8 mouse cellular contexts compared by ENCODE assay signal in the genomic region with DNA sequence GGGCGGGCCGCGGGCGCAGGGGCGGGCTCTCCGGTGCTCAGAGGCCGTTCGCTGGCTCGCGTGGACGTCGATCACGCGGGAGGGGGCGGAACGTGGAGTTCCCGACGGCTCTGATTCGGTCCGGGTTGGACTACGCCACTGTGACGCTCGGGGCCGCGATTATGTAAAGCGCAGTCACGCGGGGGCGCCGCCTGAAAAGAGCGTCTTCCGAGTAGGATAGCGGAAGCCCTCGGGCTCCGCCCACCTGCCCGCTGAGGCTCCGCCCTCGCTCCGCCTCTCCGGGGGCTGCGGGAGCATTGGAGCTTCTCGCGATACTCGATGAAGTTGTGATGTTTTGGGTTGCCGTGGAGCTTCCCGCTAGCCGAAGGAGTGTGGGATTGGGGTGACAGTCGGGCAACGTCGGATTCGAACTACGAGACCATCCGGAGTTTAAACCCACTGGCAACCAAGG. TPM values are rescaled to one million over a fixed set of nuclear protein-coding genes. Genes with fewer than 3 reads are reported as not detected.
A peak's percentile ranks its signal among the peaks of the same experiment; 100 is the strongest.
DNase-seq lines count a peak whose midpoint lies in the region; ATAC-seq and TF ChIP-seq lines count a peak whose summit lies in the region.

A gene (minus strand): TSS at position 1 of the 451 bp plus-strand sequence.

- TF ChIP-seq POLR2A in olfactory bulb, adult 2 months (IDR thresholded peaks at IDR 0.05; ENCODE audit: insufficient read depth, low read depth, low read length): peak; percentile 38; the same call in 1 of the 2 replicates
- peak; percentile 48; the same call in 1 of the 2 replicates for TF ChIP-seq POLR2A in thymus, adult 2 months (IDR thresholded peaks at IDR 0.05; ENCODE audit: control insufficient read depth, extremely low read depth, insufficient read depth, low read length, poor library complexity)

- under 1% methylated on average over 49 of the region's 53 CpGs for WGBS in forebrain, embryonic 16.5 days
- under 1% methylated on average over 52 of the region's 53 CpGs for WGBS in lung, embryonic 14.5 days
- under 1% methylated on average over 53 of the region's 53 CpGs for WGBS in olfactory bulb, adult 2 months
- under 1% methylated on average over 53 of the region's 53 CpGs for WGBS in thymus, adult 2 months

- peaks cover 31% of the 10 kb centered on the region for H3K4me1 ChIP-seq in G1E (ENCODE audit: insufficient read depth, low read depth, low read length)
- H3K4me1 ChIP-seq in forebrain, embryonic 16.5 days (replicated peaks; ENCODE audit: control insufficient read depth, insufficient read depth, low read length): peaks cover 17% of the 10 kb centered on the region
- H3K4me1 ChIP-seq in lung, embryonic 14.5 days (ENCODE audit: insufficient read depth): no peaks in the 10 kb centered on the region
- peaks cover 2% of the 10 kb centered on the region; the same call in 1 of the 2 replicates for H3K4me1 ChIP-seq in olfactory bulb, adult 2 months (ENCODE audit: control insufficient read depth, insufficient read depth, low read length)
- H3K4me1 ChIP-seq in thymus, adult 2 months (replicated peaks; ENCODE audit: control insufficient read depth, insufficient read depth, low read length): peaks cover 5% of the 10 kb centered on the region

- peak; percentile 97 for ATAC-seq in G1E (ENCODE audit: extremely low read depth, insufficient number of reproducible peaks, low FRiP score, poor library complexity, severe bottlenecking)
- peak; percentile 99 for ATAC-seq in forebrain, embryonic 16.5 days
- peak; percentile 98 for ATAC-seq in lung, embryonic 14.5 days (ENCODE audit: insufficient read depth)

- peak within 1 kb of the TSS; percentile 83 for H3K4me3 ChIP-seq in G1E (ENCODE audit: low read depth, low read length)
- peak within 1 kb of the TSS; percentile 94 for H3K4me3 ChIP-seq in forebrain, embryonic 16.5 days (replicated peaks; ENCODE audit: low read length)
- H3K4me3 ChIP-seq in layer of hippocampus, adult 2 months: peak within 1 kb of the TSS; percentile 100
- H3K4me3 ChIP-seq in lung, embryonic 14.5 days (ENCODE audit: low read depth, low read length): peak within 1 kb of the TSS; percentile 94
- H3K4me3 ChIP-seq in olfactory bulb, adult 2 months (ENCODE audit: insufficient read depth, low read depth, low read length): peak within 1 kb of the TSS; percentile 89
- peak within 1 kb of the TSS; percentile 69 for H3K4me3 ChIP-seq in thymus, adult 2 months (ENCODE audit: control insufficient read depth, insufficient read depth, low read length)

- no peaks in the 10 kb centered on the region for H3K9me3 ChIP-seq in G1E (replicated peaks)
- H3K9me3 ChIP-seq in forebrain, embryonic 16.5 days (ENCODE audit: control insufficient read depth, low read length): no peaks in the 10 kb centered on the region
- H3K9me3 ChIP-seq in lung, embryonic 14.5 days (ENCODE audit: low read depth, low read length): no peaks in the 10 kb centered on the region

- H3K9ac ChIP-seq in forebrain, embryonic 16.5 days (replicated peaks; ENCODE audit: low read depth, low read length): peak within 1 kb of the TSS; percentile 93
- H3K9ac ChIP-seq in lung, embryonic 14.5 days: peak within 1 kb of the TSS; percentile 83

- peak within 1 kb of the TSS; percentile 77 for H3K4me2 ChIP-seq in forebrain, embryonic 16.5 days (ENCODE audit: low read length)
- H3K4me2 ChIP-seq in lung, embryonic 14.5 days: peak within 1 kb of the TSS; percentile 86

- DNase-seq in G1E (ENCODE audit: low spot score): peak; percentile 92
- DNase-seq in cerebellum, adult 18-20 months: peak; percentile 100
- DNase-seq in heart, postnatal 36 days: peak; percentile 99 to 100
- peak; percentile 100 for DNase-seq in layer of hippocampus, adult 2 months (ENCODE audit: low spot score in 2 of 2)
- DNase-seq in lung, embryonic 14.5 days: peak; percentile 100
- DNase-seq in thymus, adult 2 months: peak; percentile 100

- peak within 1 kb of the TSS; percentile 81 for H3K27ac ChIP-seq in forebrain, embryonic 16.5 days (ENCODE audit: low read length)
- H3K27ac ChIP-seq in layer of hippocampus, adult 2 months: peak within 1 kb of the TSS; percentile 98
- peak within 1 kb of the TSS; percentile 74 for H3K27ac ChIP-seq in lung, embryonic 14.5 days (ENCODE audit: low read depth)
- peak within 1 kb of the TSS; percentile 91 for H3K27ac ChIP-seq in olfactory bulb, adult 2 months (ENCODE audit: insufficient read depth, low read depth, low read length)
- peak within 1 kb of the TSS; percentile 41; the same call in 1 of the 2 replicates for H3K27ac ChIP-seq in thymus, adult 2 months (ENCODE audit: control insufficient read depth, insufficient read depth, low read length)

- H3K36me3 ChIP-seq in G1E (replicated peaks): peaks cover 27% of the 10 kb centered on the region
- H3K36me3 ChIP-seq in forebrain, embryonic 16.5 days (ENCODE audit: control insufficient read depth, insufficient read depth): no peaks in the 10 kb centered on the region
- H3K36me3 ChIP-seq in lung, embryonic 14.5 days (ENCODE audit: insufficient read depth): peaks cover 11% of the 10 kb centered on the region
- H3K36me3 ChIP-seq in thymus, adult 2 months (ENCODE audit: control insufficient read depth, insufficient read depth, low read length): no peaks in the 10 kb centered on the region

- intact Hi-C loops in heart, postnatal 36 days (cut with DNase I): loop anchor here (2.0 to 10.0 kb wide), 3 partner anchors 38 to 378 kb away; a partner anchor contains a TSS

- no peak for TF ChIP-seq CTCF in G1E (IDR thresholded peaks at IDR 0.05; ENCODE audit: low read depth, low read length)
- no peak for TF ChIP-seq CTCF in layer of hippocampus, adult 2 months (conservative IDR thresholded peaks at IDR 0.05)
- TF ChIP-seq CTCF in lung, embryonic 14.5 days (IDR thresholded peaks at IDR 0.05; ENCODE audit: low read depth): no peak
- no peak for TF ChIP-seq CTCF in olfactory bulb, adult 2 months (IDR thresholded peaks at IDR 0.05; ENCODE audit: insufficient read depth, low read depth, low read length)
- no peak for TF ChIP-seq CTCF in thymus, adult 2 months (IDR thresholded peaks at IDR 0.05; ENCODE audit: borderline replicate concordance, control insufficient read depth, extremely low read depth, insufficient read depth, low read length, poor library complexity)

- peaks cover 17% of the 10 kb centered on the region for H3K27me3 ChIP-seq in G1E (ENCODE audit: insufficient read depth, low read length)
- H3K27me3 ChIP-seq in forebrain, embryonic 16.5 days (replicated peaks; ENCODE audit: control insufficient read depth, insufficient read depth, low read length): no peaks in the 10 kb centered on the region
- no peaks in the 10 kb centered on the region for H3K27me3 ChIP-seq in lung, embryonic 14.5 days (ENCODE audit: insufficient read depth, low read length)
- H3K27me3 ChIP-seq in thymus, adult 2 months (ENCODE audit: control insufficient read depth, insufficient read depth, low read length): no peaks in the 10 kb centered on the region

RNA-seq across cellular contexts. Expression of the gene that starts here (rescaled TPM):
- total RNA-seq in G1E (2014; fragmentation: Nextera tagmentation) (24.2 and 25.9 TPM in 2 replicates), G1E (2017) (28.3 and 39.8 TPM in 2 replicates)
- 15.4 and 16.2 TPM in 2 replicates for polyA plus RNA-seq in G1E (2012)
- 51.0 and 53.4 TPM in 2 replicates for polyA plus RNA-seq in forebrain, embryonic 16.5 days (2015; fragmentation: Nextera tagmentation; extraction: Ambion mirVana)
- total RNA-seq in heart, postnatal 36 days (2021): 10 to 100 TPM; 42.3 to 46.4 TPM
- 10 to 100 TPM; 51.2 to 54.5 TPM for total RNA-seq in layer of hippocampus, adult 2 months (2021)
- polyA plus RNA-seq in lung, embryonic 14.5 days (2014; fragmentation: Nextera tagmentation; extraction: Ambion mirVana): 43.0 and 44.7 TPM in 2 replicates
- polyA plus RNA-seq in olfactory bulb, adult 2 months (2012; ENCODE audit: insufficient read depth, insufficient read length, low replicate concordance, missing spikeins): not detected in 2 replicates
- 15.0 and 15.1 TPM in 2 replicates for polyA plus RNA-seq in thymus, adult 2 months (2012; rRNA removed)

Comparison
In these comparisons a context has a peak if more than half of its experiments do, and no peak if none do; other contexts are left out.
1. Peak in every context shown above with its lines: DNase-seq, ATAC-seq, H3K4me3 ChIP-seq and H3K27ac ChIP-seq.
2. H3K27ac ChIP-seq: peak in every context shown above with its lines; median percentile 98 in layer of hippocampus, adult 2 months; 91 in olfactory bulb, adult 2 months; 81 in forebrain, embryonic 16.5 days; 74 in lung, embryonic 14.5 days; 41 in thymus, adult 2 months.